Mouse (Mus musculus) testis, adult 2 months (tissue): ENCODE data around the gene Gm40460. TPM values are rescaled to one million over a fixed set of nuclear protein-coding genes. Genes with fewer than 3 reads are reported as not detected.
"Not testable (repeated sequence)": the region's sequence is repeated elsewhere in the genome, so short reads cannot be mapped to it uniquely, and the experiment has no call there.

Experiments used
- H3K27ac ChIP-seq: fragments of 200-500 bp; 2 replicates; pipeline ENCODE4 v1.5.1; 2012; ENCODE audit warnings: low read depth, low read length; ENCODE audit not compliant: control insufficient read depth, insufficient read depth
- H3K27me3 ChIP-seq: fragments of 200-500 bp; 2 replicates; pipeline ENCODE4 v1.6.1; 2012; ENCODE audit warnings: mild to moderate bottlenecking, low read length, moderate library complexity; ENCODE audit not compliant: control insufficient read depth, insufficient read depth
- H3K36me3 ChIP-seq: fragments of 200-500 bp; 2 replicates; pipeline ENCODE4 v1.6.1; 2012; ENCODE audit warnings: mild to moderate bottlenecking, low read length; ENCODE audit not compliant: control insufficient read depth, insufficient read depth
- H3K4me1 ChIP-seq: fragments of 200-500 bp; 2 replicates; pipeline ENCODE4 v1.6.1; 2012; ENCODE audit warnings: low read length; ENCODE audit not compliant: control insufficient read depth, insufficient read depth
- H3K4me3 ChIP-seq: fragments of 200-500 bp; 2 replicates; pipeline ENCODE4 v1.5.1; 2012; ENCODE audit warnings: low read depth, mild to moderate bottlenecking, low read length, moderate library complexity, mixed read lengths; ENCODE audit not compliant: control insufficient read depth
- CTCF ChIP-seq: fragments of 200-500 bp; IDR thresholded peaks from 2 replicates; pipeline ENCODE4 v1.5.1; 2012; ENCODE audit warnings: low read depth, mild to moderate bottlenecking, inconsistent platforms, low read length, moderate library complexity; ENCODE audit not compliant: control insufficient read depth, insufficient read depth, insufficient replicate concordance
- POLR2A ChIP-seq: fragments of 200-500 bp; IDR thresholded peaks from 2 replicates; pipeline ENCODE4 v1.6.1; 2012; ENCODE audit warnings: low read depth, mild to moderate bottlenecking, inconsistent platforms, low read length, moderate library complexity; ENCODE audit not compliant: control insufficient read depth
- polyA plus RNA-seq: library from polyadenylated mRNA; depleted of rRNA; stranded (reverse); fragments of >200 nt; gene quantifications from 2 replicates; pipeline ENCODE4 v1.2.3, GENCODE M21; 2012; rRNA removed

Gene Gm40460
- polyA plus RNA-seq: not detected in 2 replicates

DNA sequence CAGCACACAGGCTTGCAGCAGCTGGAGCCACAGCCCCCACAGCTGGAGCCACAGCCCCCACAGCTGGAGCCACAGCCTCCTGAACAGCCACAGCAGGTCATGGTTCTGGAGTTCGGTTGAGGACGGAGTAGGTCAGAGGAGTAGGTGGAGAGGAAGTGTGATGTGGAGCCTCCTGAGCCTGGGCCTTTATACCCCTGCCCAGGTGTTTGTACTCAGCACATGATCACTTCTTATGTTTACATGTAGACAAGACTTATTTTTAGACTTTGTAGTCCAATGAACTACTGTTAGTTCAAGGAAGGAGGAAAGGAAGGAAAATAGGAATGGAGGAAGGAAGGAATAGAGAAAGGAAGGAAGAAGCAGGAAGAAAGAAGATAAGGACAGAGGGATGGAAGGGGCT, at the start of gene Gm40460:
Gene Gm40460 (minus strand): TSS at position 101 of the 400 bp plus-strand sequence.
- Histone ChIP-seq H3K27ac (no peak within 1 kb of the TSS), H3K4me3 (no peak within 1 kb of the TSS), H3K36me3 (no peaks in the 10 kb centered on the region), H3K4me1 (no peaks in the 10 kb centered on the region), H3K27me3 (no peaks in the 10 kb centered on the region)
- TF ChIP-seq CTCF (no peak), POLR2A (no peak)

DNA sequence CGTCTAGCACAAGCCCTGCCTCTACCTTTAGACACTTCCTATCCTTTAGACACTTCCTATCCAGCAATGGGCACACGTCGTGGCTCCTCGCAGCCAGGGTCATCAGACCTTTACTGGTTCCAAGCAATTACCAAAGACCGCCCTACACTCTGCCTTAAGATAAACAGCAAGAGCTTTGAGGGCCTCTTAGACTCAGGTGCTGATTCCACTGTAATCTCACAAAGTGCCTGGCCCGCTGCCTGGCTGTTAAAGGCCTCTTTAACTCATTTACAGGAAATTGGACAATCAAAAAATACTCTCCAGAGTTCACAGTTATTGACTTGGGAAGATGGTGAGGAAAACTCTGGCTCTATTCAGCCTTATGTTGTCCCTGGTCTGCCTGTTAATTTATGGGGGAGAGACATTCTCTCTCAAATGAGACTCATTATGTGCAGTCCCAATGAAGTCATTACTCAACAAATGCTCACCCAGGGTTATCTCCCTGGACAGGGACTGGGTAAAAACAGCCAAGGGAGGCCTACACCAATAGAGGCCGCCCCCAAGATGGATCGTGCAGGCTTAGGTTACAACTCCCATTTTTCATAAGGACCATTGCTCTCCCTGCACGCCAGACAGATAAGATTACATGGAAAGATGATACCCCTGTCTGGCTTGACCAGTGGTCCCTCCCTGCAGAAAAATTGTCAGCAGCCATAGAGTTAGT, 45.2 kb upstream of the Gm40460 start:
- not testable (repeated sequence) for H3K27me3 ChIP-seq, H3K27ac ChIP-seq, H3K4me1 ChIP-seq, H3K36me3 ChIP-seq, H3K4me3 ChIP-seq

DNA sequence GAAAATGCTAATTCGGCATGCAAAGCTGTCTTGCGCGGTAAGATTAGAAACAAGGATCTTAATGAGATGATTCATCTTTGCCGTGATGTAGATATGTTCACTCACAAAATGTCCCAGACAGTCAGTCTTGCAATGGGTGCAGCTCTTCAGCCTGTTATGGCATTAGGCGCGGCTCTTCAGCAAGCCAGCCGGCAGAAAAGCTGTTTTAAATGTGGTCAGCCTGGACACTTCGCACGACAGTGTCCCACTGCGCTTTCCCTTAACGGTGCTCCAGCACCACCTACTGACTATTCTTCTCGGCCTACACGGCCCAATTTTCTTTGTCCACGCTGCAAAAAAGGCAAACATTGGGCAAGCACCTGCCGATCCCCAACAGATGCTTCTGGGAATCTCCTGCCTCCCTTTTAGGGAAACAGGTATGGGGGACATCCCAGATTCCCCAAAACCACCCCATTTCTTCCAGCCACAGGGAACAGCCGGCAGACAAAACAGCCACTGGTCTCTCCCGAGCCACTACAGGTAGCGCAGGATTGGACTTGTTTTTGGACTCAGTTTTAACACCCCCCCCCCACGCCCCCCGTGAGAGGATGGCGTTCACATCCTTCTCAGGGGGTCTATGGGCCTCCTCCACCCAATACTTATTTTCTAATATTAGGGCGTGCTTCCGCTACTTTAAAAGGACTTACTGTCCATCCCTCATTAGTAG, 44.4 kb upstream of the Gm40460 start:
- Histone ChIP-seq H3K4me3 (peak overlapping the region; percentile 84), H3K27ac (peak overlapping the region; percentile 87), H3K4me1 (peaks cover 9% of the 10 kb centered on the region), H3K36me3 (no peaks in the 10 kb centered on the region), H3K27me3 (no peaks in the 10 kb centered on the region)
- TF ChIP-seq POLR2A (no peak), CTCF (peak; percentile 38; the same call in 1 of the 2 replicates)

DNA sequence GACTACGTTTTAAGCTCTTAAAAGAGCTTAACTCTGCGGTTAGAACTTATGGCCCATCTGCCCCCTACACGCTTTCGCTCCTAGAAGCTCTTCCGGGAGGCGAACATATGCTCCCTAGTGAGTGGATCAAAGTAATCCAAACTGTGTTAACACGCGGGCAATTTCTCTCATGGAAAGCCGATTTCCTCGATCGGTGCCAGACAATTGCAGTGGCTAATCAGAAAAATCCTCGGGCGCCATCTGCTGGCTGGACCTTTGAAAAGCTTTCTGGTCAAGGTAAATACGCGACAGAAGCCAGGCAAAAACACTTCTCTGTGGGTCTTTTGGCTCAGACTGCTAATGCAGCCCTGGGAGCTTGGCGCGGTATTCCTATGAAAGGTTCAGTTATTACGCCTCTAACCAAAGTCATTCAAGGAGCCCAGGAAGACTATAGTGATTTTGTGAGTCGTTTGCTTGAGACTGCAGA, 43.8 kb upstream of the Gm40460 start:
- no peaks in the 10 kb centered on the region for H3K27me3 ChIP-seq
- peaks cover 9% of the 10 kb centered on the region for H3K4me1 ChIP-seq
- peak overlapping the region; percentile 87 for H3K27ac ChIP-seq
- H3K36me3 ChIP-seq: no peaks in the 10 kb centered on the region
- H3K4me3 ChIP-seq: peak overlapping the region; percentile 84
- no peak for TF ChIP-seq POLR2A
- peak; percentile 52; the same call in 1 of the 2 replicates for TF ChIP-seq CTCF

DNA sequence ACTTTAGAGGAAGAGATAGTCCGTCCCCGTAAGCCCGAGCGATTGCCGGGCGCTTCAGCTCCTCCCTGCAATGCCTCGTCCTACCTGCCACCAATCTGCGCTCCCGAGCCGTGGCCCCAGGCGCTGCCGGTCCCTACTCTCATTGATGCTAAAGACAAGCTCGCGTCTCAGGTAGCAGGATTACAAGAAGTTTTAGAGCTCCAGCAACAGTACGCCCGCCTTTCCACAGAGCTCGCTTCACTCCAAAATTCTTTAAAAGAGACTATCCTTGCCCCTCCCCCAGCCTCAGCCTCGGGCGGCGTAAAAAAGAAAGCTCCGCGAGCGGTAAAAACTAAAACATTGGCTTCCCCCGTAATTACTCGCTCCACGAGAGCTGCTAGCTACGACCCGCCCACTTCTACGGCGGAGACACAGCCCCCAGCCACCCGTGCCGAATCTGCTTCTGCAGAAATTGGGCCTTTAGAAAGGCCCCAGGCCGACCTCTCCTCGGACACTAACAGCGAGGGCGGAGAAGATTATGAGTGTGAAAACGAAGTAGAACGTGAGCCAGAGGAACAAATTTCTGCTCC, 43.2 kb upstream of the Gm40460 start:
- Histone ChIP-seq H3K27me3 (no peaks in the 10 kb centered on the region), H3K4me1 (peaks cover 9% of the 10 kb centered on the region), H3K27ac (peak overlapping the region; percentile 87), H3K36me3 (no peaks in the 10 kb centered on the region), H3K4me3 (peak overlapping the region; percentile 84)
- TF ChIP-seq CTCF (no peak), POLR2A (no peak)

DNA sequence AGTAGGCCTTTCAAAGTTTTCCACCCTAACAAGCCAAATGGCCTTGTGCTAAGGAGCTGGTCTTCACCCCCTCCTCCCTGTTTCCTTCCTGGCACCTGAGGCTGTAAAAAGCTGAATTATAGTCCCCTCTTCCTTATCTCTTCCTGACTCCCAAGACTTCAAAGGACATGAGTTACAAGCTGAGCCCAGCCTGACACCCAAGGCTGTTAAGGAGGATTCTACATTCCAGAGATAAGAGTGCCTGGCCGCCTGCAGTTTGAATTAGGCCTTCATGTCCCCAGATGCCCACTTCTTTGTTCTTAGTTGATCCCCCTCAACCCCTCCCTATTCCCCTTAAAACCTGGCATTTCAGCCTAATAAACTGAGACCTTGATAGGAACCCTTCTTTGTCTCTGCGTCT, 42.0 kb upstream of the Gm40460 start:
- H3K4me3 ChIP-seq: peak overlapping the region; percentile 62
- not testable (repeated sequence) for H3K27me3 ChIP-seq, H3K36me3 ChIP-seq, H3K4me1 ChIP-seq
- H3K27ac ChIP-seq: peak overlapping the region; percentile 84

DNA sequence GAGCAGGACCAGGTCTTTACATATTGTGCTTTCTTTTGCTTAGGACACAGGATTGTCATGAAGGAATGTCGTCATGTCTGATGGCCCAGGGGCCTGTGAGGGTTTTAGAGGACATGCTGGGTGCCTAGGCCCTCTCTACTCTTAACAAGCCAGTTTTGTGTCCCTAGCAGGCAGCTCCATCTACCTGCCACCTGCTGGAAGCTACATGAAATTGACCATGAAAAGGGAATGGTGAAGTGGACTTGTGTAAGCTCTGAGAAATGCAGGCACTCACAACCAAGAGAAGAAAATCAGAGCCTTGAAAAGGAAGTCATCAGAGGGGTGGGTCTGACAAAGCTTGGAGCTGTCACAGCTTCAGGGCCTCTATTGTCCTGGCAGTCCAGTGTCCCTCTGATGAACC, 38.4 kb upstream of the Gm40460 start:
- not testable (repeated sequence) for H3K27ac ChIP-seq, H3K36me3 ChIP-seq, H3K4me3 ChIP-seq, H3K27me3 ChIP-seq, H3K4me1 ChIP-seq
